Mouse (Mus musculus): Measurements from ENCODE around the gene Nt5c1b.

Nt5c1b gene

DNA sequence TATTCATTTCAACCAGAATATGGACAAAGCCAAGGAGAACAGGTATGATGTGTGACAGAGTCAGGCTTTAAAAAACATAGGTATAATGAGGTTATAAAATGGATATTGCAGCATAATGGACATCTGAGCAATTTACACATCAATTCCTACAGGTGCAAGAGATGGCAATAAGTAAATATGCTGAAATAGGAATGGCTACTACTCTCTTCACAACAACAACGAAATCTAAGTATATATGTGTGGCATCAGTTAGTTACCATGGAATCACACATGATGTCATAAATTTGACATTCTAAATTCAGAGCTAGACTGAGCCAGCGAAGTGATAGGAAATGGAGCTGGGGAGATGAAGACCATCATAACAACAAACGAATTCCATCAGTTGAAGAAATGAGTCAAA, at the start of gene Nt5c1b:
Gene Nt5c1b, plus strand, starts transcription at position 301 of the 400 bp plus-strand sequence.
- no peak for DNase-seq (ENCODE audit: low spot score in 2 of 2)

DNA sequence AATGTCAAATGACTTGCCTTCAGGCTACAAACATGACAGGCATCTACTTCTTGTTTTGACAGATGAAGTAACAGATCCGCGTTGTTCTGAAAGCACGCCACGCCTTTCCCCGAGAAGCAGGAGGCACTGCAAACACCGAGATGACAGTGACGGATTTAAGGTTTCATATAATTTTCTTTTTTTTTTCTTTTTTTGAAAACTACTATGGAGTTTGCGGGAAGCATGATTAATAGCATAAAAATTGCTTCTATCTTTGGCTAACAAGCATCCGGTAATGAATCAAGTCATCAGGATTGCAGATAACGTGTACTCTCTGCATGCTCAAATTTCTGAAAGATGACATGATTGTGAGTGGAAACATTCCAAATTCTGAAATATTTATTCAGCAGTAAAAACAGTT, 42.1 kb upstream of the Nt5c1b start:
- DNase-seq (ENCODE audit: low spot score in 2 of 2), result peak in 1 of 2 experiments; percentile 21

- DNase-seq (ENCODE audit: low spot score in 2 of 2), result no peak
Measured at GRCm38 (mm10) chr12:10329460-10329859, 40.3 kb upstream of the Nt5c1b start.

DNA sequence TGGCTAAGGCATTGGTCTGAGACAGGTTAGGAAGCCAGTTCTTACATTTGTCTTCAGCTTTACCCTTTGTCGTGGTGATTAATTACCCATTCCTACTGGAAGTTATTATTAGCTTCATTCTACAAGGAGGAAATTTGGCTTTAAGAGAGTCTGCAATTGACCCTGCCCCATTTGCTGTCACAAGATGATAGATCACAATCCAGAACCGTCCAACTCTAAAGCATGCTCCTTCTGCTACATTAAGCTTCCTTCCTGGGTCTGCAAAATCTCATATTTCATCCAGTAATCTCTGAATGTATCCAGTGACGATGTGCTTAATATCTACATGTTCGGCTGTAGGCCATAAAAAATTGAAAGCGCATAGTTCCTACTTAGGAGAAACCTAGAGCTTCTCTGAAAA, 29.2 kb upstream of the Nt5c1b start:
- no peak for DNase-seq (ENCODE audit: low spot score in 2 of 2)

DNA sequence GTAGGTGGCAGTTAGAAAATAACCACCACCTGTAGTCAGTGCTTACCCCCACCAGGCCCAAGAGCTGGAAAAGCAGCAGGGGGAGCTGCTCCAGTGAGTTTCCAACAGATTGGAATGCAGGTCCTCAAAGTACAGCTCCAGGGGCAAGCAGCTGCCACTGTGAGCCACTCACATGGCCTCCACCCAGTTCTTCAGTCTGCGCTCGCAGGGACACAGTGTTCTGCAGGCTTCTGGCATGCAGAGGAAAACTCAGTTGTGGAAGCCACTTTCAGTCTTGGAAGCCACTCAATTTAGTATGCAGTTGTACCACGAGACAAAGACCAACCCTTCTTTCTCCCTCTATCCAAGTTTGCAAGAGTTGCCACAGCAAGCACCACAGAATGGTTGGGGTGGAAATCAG, 19.1 kb upstream of the Nt5c1b start:
- DNase-seq (ENCODE audit: low spot score in 2 of 2), result peak in 1 of 2 experiments; percentile 20

DNA sequence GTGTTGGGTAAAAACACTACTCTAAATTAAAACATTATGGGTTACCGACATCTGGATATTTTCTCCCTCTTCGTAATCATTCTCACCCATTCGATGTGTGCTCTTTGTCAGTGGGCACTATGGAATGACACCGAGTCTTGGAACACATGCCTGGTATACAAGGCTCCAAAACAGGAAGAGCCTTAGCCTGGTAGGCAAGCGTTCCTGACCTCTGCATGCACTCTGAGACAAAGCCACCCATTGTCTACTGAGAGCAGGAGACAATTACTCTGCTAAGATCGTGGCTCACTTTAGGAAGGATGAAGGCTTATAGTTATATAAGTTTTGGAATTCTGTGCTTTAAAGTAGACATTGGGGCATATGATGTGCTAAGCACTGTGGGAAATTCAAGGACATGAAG, 12.0 kb upstream of the Nt5c1b start:
- DNase-seq (ENCODE audit: low spot score in 2 of 2), result no peak

DNA sequence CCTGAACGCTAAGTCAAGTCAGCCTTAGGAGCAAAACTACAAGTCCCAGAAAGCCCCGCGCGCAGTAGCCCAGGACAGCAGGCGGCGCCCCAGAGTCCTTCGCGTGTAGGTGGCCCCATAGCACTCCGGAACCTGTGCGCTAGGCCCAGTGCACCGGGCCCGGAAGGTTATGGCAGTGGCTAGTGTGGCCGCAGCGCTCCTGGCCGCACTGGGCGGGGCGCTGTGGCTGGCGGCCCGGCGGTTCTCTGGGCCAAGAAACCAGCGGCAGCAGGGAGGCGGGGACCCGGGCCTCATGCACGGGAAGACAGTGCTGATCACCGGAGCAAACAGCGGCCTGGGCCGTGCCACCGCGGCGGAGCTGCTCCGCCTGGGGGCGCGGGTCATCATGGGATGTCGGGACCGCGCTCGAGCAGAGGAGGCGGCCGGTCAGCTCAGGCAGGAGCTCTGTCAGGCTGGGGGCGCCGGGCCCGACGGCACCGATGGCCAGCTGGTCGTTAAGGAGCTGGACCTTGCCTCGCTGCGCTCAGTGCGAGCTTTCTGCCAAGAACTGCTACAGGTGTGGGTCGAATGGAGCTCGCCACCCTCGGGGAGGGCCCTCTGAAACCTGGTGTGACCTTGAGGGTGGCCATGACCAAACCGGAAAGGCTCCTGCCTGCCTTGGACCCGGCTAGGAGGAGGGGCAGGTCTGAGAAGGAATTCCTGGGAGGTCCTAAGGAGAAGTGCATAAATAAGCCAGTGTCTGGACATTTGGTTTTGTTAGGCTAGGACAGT, 21.1 kb downstream of the Nt5c1b start, which contains the start of gene Rdh14:
Gene Rdh14, plus strand, starts transcription at position 102 of the 771 bp plus-strand sequence.
- peak; percentile 96 for DNase-seq (ENCODE audit: low spot score in 2 of 2)

DNA sequence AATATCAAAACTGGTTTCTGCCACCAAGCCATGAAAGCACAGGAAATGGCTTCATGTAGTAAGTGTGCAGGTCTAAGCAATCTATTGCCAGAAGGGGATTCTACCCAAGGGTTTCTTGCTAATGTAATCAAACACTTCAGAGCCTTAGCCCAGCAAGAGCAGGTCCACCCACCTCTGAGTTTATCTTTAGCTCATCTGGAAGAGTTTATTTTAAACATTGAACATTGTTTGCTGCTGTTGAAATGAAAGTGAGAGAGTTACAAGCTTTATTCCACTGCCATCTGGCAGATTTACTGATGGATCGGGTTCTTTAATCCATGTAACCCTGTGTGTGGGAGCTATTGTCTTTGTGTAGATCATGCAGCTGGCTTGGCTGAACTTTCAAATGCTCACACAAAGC, 31.0 kb downstream of the Nt5c1b start:
- DNase-seq (ENCODE audit: low spot score in 2 of 2), result no peak

DNA sequence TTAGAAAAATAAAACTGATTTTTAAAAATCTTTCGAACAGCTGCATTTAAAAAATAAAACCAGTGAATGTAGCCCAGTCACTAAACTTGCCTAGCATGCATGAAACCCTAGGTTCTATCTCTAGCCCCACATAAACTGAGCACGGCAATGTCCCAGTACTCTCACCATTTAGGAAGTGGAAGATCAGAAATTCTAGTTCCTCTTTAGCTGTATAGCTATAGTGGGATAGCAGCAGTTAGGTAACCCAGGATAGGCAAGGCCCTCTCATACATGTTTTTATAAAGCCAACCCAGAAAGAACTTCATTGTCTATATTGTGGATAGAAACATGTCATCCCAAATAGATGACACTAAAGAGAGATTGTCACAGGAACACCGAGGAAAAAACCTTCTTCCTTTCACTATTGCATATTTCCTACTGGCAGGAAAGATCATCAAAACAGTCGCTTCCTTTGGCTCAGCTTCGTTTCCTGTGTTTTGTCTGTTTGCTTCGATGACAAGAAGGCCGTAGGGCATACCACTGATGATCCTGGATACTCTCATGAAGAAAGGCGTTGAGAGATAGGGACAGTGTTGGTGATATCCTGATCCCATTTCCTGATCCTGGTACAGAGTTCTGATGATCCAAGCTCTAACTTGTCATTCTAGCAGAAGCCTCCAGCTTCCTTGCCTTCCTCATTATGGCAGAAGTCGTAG, 32.8 kb downstream of the Nt5c1b start:
- DNase-seq (ENCODE audit: low spot score in 2 of 2), result no peak

GRCm38 (mm10) chr12:10410511-10411179, 40.9 kb downstream of the Nt5c1b start:
- DNase-seq (ENCODE audit: low spot score in 2 of 2), result no peak

DNA sequence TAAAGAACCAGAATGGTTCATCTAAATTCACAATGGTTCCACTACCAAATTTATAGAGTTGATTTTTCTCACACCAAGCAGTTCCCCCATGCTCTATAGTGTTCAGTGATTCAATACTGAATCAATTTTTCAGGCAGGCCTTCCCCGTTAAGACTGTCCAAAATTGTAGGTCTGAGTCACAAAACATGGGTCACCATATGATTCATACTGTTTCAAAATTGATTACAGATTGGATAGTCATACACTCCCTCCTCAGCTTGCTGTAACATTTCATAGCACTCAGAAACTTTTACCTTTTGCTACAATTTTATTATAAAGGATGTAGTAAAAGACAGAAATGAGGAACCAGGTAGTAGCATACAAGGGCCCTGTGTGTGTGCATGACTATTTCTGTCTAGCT, 41.7 kb downstream of the Nt5c1b start:
- DNase-seq (ENCODE audit: low spot score in 2 of 2), result no peak

DNA sequence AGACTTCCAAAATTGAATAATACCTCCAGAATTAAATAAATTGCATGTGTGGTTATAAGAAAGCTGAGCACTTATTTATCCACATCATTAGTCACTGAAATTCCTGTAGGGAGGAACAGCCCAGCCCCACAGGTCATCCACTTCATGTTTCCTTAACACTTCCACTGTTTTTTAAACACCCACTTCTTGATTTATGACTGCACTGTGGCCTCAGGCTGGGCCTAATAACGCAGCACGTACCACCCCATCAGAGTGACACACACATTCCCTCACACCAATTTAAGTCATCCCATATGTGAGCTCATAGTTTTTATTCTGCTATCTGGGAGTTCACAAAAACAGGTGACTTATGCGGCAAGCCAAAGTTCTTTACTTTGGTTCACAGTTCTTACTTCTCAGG, 52.6 kb downstream of the Nt5c1b start:
- no peak for DNase-seq (ENCODE audit: low spot score in 2 of 2)

GRCm38 (mm10) chr12:10425982-10426863, 56.5 kb downstream of the Nt5c1b start:
- no peak for DNase-seq (ENCODE audit: low spot score in 2 of 2)

DNA sequence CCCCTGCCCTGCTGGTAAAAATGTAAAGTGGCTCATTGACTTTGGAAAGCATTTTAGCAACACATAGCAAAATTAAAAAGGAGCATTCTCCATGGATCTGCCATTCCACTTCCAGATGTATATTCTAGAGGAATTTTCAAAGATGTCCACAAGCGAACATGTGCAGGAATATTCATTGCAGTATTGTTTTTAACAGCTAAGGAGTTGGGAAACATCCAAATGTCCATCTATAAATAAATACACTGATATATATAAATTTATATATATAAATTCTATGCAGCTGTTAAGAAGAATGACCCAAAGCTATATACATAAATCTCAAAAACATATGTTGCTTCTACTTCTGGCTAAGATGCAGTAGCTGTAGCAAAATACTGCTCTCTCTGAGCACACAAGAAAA, 61.2 kb downstream of the Nt5c1b start:
- no peak for DNase-seq (ENCODE audit: low spot score in 2 of 2)

- DNase-seq (ENCODE audit: low spot score in 2 of 2), result peak; percentile 66 to 87
Measured at GRCm38 (mm10) chr12:10438054-10439001, 68.6 kb downstream of the Nt5c1b start.

All from right cerebral cortex, postnatal 10 days (tissue).